Mouse (Mus musculus) 3134 (cell line): Measurements from ENCODE around the gene Samd7.

Experiments
- DNase-seq: peaks from one replicate; pipeline ENCODE4 v3.0.0-alpha.2; 2011; ENCODE audit warnings: low spot score; ENCODE audit not compliant: insufficient read length; ENCODE audit errors: extremely low read depth

The Samd7 gene

GRCm38 (mm10) chr3:30754696-30755095 lies 8.6 kb downstream of the Samd7 start:
- DNase-seq = no peak

GRCm38 (mm10) chr3:30764877-30765276 lies 18.8 kb downstream of the Samd7 start:
- DNase-seq = no peak

- DNase-seq = no peak
Measured at GRCm38 (mm10) chr3:30765311-30766027, 19.4 kb downstream of the Samd7 start.

- DNase-seq = peak; percentile 30
Measured at GRCm38 (mm10) chr3:30766177-30766576, 20.1 kb downstream of the Samd7 start.

- DNase-seq = no peak
Measured at GRCm38 (mm10) chr3:30767271-30767670, 21.2 kb downstream of the Samd7 start.

- DNase-seq = no peak
Measured at GRCm38 (mm10) chr3:30769755-30770515, 23.8 kb downstream of the Samd7 start.

- no peak for DNase-seq
Measured at GRCm38 (mm10) chr3:30771560-30771959, 25.5 kb downstream of the Samd7 start.

GRCm38 (mm10) chr3:30772631-30773030 lies 26.5 kb downstream of the Samd7 start:
- no peak for DNase-seq

GRCm38 (mm10) chr3:30774677-30775076 lies 28.6 kb downstream of the Samd7 start:
- no peak for DNase-seq

- DNase-seq = no peak
Measured at GRCm38 (mm10) chr3:30777984-30778383, 31.9 kb downstream of the Samd7 start.

GRCm38 (mm10) chr3:30788531-30788930 lies 42.4 kb downstream of the Samd7 start:
- peak; percentile 4 for DNase-seq

- DNase-seq = peak; percentile 92
Measured at GRCm38 (mm10) chr3:30792737-30793402, 46.8 kb downstream of the Samd7 start, which contains the start of gene Sec62. TSS of gene Sec62 (plus strand) at chr3:30792875.

- peak; percentile 75 for DNase-seq
Measured at GRCm38 (mm10) chr3:30793403-30794221, 47.5 kb downstream of the Samd7 start.

- no peak for DNase-seq
Measured at GRCm38 (mm10) chr3:30802171-30802570, 56.1 kb downstream of the Samd7 start.

- no peak for DNase-seq
Measured at GRCm38 (mm10) chr3:30812881-30813280, 66.8 kb downstream of the Samd7 start.
